Mouse (Mus musculus) adrenal gland, adult 18-20 months (tissue): Measurements from ENCODE around the gene Mpdz. TPM values are rescaled to one million over a fixed set of nuclear protein-coding genes. Genes with fewer than 3 reads are reported as not detected.

Experiments
- DNase-seq, 2 experiments: peaks; one replicate each; pipeline ENCODE4 v3.0.0; 2021 to 2022; ENCODE audit warnings: low spot score in 2 of 2
- total RNA-seq, 2 experiments: library from RNA; stranded (reverse); gene quantifications; 1 replicate in 1 of 2; 2 replicates in 1 of 2; pipeline ENCODE4 v1.2.3; 2021

The Mpdz gene
- total RNA-seq, 2 experiments from 2014 or later: 95.3 to 103 TPM

DNA sequence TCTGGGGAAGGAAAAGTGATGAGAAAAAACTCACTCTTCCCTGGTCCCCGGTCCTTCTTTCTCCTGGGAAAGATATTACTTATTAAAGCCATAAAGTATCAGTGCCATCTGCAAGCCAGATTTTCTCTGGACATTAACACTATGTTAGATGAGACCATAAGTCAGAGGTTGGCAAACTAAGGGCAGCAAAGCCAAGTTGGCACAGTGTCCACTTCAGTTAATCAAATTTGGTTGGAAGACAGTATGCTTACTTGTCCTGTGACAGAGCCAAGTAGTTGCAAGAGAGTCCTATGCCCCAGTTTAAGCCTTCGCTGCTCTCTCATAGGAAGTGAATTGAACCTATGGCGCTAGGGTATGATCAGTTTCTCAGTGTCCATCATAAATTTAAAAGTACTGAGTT is 159.0 kb downstream of the Mpdz start:
- DNase-seq: no peak

DNA sequence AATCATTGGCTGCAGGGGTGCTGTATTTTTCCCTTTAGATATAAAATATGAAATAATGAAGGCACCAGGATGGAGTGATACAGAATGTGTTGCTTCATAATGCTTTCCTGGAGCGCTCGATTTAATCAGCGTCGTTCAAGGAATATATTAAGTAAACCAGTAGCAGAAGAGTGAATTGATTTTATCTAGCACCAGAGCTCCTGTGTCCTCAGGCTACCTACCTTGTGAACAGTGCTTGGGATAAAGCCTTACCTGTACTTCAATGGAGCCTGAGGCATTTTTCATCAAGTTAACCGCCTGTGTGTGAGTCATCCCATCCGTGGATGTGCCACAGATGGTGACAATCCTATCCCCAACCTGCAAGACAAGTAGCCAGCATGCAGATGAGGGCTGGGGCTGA is 159.5 kb downstream of the Mpdz start:
- DNase-seq: no peak

DNA sequence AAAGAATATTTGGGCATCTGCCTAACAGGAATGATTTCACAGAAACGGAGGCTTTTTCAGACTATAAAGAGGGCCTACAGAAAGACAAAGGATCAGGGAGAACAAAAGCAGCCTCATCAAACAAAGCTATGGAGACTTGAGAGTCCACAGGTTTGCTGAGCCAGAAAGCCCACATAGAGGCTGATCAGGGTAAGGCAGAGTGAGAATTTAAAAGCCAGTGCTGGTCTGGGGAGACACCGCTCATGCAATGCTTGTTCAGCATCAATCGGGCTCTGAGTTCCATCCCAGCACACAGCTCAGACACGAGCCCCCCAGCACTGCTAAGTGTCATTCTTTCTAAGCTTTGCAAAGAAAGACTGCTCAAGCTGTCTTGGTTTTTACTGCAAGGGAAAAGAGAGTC is 162.5 kb downstream of the Mpdz start:
- no peak for DNase-seq

DNA sequence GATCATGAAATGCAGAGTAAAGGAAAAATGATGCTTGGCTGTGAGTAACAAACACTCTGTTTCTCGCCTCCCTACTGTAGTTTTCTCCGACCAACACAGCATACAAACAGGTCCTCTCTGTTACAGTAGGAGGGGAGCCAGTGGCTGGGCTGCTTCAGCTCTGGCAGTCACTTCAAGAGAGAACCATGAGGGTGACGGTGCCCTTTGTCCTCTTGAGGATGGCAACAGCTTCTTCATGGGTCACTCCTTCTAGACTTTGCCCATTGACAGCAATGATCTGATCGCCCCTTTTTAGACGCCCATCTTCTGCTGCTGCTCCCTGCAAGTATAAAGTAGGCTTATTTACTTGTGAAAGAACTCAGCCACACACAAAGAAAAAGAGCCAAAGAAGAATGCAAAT is 163.2 kb downstream of the Mpdz start:
- DNase-seq: no peak

DNA sequence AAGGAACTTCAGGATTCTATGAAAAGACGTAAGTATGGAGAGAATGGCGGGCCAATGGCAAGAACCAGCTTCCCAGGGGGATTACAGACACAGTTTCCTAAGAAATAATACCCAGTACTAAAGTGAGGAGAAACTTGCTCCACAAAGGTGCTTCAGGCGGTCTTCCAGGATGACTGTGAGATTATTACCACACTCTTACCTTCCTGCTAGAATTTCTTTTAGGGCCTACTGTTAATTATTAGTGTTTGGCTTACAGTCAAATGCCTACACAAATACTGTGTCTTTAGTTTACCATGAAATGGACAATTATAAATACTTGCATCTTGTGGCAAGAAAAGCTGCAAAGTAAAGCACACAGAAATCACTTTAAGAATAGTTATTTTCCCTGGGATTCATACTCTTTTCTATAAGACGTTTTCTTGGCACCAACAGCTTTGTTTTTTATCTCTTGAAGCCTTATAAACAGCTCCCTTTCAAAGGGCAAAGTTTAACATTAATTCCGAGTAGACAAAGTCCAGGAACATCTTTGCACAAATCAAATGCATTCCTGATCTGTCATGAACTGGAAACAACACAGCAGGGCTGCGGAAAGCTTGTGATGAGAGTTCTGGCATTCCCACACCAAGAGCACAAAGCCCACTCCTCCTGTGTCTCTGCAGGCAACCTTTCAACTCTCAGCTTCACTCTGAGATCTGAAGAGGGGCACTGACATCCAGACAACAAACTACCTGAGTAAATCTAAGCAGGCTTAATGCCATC is 166.5 kb downstream of the Mpdz start:
- no peak for DNase-seq

GRCm38 (mm10) chr4:81273067-81273466 is 169.5 kb downstream of the Mpdz start:
- DNase-seq: no peak

DNA sequence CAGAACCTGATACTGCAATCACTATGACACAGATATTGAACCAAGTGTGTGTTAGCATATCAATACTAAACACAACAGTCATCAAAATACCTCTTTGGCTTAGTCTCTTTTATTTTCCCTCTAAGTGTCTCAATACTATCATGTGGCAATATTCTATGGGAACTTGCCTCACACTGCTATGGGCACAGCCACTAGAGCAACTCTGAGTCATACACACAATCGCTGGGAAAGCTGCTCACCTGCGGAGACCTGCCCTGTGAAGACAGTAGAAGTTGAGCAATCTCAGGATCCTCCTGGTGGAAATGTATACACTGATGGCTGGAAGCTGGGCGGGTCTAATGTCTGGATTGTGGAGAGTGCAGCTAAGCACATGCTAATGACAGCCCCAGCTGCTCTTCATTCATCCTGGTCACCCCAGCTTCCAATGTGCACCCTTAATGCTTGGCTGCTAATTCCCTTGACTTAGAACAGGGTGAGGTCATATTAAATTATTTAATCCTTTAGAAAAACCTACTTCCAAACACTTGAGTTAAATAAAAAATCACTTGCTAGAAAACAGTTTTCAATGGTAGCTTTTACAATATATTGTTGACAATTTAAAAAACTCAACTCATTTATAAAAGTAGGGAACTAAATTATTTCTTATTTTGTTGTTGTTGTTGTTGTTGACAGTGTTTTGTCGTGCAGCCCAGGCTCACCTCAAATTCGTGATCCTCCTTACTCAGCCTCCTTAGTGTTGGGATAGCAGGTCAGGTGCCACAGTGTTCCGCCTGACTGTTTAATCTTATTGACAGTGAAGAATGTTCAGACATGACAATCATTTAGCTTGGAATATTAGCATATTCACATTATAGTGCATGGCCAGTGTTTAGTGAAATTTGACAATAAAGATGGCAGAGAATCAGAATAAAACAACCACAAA is 189.5 kb downstream of the Mpdz start:
- DNase-seq: no peak

DNA sequence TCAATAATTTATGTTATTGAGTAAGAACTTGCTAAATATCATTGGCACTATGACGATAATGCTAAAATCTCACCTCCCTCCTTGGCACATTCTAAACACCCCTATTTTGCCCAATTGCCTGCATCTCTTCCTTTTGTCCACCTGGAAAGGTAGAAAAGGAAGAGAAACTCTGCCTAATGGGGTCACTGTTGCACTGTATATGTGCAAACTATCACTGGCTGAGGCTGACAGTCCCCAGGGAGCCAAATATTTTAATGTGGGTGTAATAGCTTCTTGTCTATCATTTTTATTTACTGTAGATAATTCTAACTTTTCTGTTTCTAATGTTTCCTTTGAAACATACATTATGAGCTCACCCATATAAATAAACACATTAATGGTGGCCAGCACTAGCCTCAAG is 190.3 kb downstream of the Mpdz start:
- no peak for DNase-seq

DNA sequence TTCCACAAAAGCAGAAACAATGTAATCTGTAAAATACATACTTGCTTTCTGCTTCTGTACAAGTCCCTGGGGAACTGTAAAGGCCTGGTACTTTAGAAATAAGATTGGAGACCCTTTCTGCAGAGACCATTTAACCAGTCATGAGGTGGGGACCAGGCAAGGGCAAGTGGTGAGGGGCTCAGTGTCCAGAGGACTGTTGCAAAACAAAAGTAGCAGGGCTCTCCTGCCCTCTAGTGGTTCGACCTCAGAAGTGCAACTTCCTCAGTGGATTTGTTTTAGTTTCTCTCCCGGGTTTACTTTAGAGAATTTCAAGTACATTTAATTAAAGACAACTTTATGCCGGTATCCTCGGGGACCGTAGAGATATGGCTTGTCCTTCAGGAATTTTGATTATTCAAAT is 190.7 kb downstream of the Mpdz start:
- peak; percentile 32 to 39 for DNase-seq

GRCm38 (mm10) chr4:81249245-81249644 is 193.4 kb downstream of the Mpdz start:
- DNase-seq: no peak

- DNase-seq: no peak
These were observed 206.4 kb downstream of the Mpdz start for GRCm38 (mm10) chr4:81236227-81236626.
